Mouse (Mus musculus) B cell, adult 62 days (primary cell): Measurements from ENCODE around the gene Gm42372. TPM values are rescaled to one million over a fixed set of nuclear protein-coding genes. Genes with fewer than 3 reads are reported as not detected.

Experiments
- total RNA-seq: library from RNA; stranded (reverse); gene quantifications from 4 replicates; pipeline ENCODE4 v1.2.4, GENCODE M21; 2023

The Gm42372 gene
- total RNA-seq: 0.22 to 0.69 TPM (median 0.47 TPM) in 4 replicates

DNA sequence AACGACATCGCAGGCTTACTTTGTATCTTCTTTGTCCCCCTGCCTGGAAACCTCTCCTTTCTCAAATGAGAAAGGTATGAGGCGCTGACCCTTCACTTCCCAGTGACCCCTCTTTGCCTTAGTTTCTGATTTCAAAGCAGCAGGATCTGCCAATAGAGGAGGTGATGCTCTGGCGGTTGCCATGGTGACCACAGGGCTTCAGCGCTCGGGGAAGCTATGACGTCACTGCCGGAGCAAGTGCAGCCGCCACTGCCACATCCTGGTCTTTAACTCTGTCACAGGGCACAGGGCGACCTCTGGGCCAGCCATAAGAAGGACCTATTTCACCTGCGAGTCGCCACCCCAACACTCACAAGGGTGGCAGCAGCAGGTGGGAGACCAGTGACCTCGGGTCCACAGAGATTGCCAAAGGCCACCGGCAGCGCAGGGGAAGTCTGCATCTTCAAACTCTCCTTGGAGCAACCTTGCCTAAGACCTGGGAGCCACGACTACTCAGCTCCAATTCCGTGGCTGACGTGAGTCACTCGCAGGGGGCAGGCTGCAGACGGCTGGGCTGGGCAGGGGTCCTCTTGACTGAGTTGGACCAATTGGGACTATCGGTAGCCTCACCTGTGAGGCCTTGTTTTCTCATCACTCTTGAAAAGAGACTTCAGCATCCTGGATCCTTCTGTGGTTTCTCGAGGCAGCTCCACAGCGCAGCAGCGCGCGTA lies at the start of gene Gm42372:
Gene Gm42372 (plus strand): TSS at position 228 of the 710 bp plus-strand sequence.

DNA sequence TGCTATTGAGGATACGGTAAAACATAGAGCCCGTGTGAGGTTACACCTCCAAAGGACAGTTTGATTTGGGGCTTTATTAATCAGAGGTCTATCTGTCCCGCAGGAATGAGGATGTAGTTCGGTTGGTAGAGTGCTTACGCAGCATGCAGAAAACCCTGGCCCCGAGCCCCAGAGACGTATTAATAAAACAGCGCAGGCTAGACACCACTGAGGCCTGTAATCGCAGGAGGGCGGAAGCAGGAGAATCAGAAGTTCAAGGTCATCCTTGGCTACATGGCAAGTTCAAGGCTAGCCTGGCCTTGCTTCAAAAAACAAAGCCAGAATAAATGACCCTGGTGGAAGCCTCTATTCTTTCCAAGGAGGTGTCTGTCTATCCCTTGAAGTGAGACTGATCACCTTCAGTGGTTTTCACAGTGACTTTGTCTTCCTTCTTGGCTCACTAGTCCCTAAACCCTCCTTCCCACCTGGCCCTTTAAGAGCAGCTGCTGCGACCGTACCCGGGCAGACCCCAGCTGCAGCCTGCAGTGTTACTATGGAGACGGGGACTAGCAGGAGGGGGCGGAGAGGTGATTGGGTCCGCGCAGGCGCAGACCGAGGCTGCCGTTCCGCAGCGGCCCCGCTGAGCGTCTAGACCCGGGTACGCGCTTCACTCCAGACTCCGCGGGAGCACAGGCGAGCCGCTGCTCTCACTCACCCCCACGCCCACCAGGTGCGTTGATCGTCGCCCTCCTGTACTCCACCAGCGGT lies 38.7 kb upstream of the Gm42372 start, which contains the start of gene Pnmal2:
Gene Pnmal2 (plus strand): TSS at position 622 of the 747 bp plus-strand sequence.

DNA sequence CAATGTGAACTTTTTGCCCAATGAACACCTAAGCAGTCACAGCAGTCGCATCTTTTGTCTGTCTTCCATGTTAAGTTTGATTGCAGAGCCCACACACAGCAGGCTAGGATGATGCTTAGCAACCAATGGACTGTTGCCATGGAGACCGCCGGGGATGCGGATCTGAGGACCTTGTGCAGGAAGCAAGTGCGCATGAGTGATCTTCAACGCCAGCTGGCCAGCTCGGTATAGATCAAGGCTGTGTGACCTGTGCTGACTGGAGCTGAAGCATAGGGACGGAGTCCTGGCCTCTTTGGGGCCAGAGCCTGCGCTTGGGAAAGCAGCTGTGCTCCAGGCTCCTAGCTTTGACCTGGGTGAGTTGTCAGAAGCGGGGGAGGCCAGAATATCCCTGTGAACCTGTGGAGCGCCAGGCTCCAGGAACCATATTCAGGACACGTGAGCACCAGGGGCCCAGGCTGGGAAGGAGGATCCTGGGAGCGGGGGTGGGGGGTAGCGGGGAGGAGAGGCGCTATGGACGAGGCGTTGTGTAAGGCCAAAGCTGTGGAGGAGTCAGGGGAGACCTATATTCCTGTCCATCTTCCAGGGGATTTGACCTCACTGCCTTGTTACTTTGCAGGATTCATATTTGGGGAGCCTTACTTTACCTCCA lies 23.2 kb upstream of the Gm42372 start, which contains the start of gene Pnmal1:
Gene Pnmal1 (plus strand): TSS at position 141 of the 649 bp plus-strand sequence.

GRCm38 (mm10) chr7:16992451-16992807 lies 9.5 kb downstream of the Gm42372 start, which contains the start of gene Ccdc8:
Gene Ccdc8, plus strand, starts transcription at chr7:16992708.

DNA sequence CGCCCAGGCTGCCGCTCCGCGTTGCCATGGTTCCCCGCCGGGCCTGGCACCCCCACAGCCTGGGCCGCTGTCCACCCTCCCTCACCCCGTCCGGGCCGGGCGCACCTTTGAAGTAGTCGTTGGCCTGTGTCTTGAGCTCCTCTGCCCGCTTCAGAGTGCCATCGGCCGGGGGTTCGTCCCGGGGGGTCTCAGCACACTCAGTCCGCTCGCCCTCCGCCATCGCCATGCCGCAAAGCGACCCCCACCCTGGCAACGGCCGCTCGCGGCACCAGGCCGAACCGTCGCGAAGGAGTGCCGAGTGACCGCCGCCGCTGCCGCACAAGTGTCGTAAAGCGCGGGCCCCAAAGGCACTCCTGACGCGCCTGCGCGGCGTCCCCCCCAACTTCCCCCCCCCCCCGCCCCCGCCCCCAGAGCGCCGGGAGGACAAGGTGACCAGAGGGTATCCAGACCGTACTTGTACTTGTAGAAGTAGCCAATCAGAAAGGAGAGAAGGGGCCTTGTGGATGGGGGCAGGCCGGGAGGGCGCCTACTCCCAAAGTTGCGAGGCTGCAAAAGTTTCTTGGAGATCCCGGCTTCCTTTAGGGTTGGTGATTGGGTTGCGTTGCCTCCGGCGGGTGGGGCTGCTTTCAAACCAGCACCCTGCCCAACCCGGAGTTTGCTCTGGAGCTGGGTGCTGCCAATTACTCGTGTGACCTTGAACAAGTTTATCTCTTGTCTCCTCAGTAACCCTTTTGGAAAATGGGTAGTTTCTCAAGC lies 44.9 kb downstream of the Gm42372 start, which contains the start of gene Ppp5c:
Gene Ppp5c (minus strand): TSS at position 337 of the 756 bp plus-strand sequence.

Other genes with a start within 250 kb of the Gm42372 start
- gene Ap2s1, start 244.7 kb upstream of the Gm42372 start, total RNA-seq: 60.3 to 84.1 TPM (median 68.1 TPM) in 4 replicates
- 159 to 185 TPM (median 165 TPM) in 4 replicates for gene Slc1a5, start 201.7 kb upstream of the Gm42372 start, total RNA-seq
- gene Strn4, start 167.2 kb upstream of the Gm42372 start, total RNA-seq: 105 to 132 TPM (median 127 TPM) in 4 replicates
- 23.4 to 27.1 TPM (median 24.3 TPM) in 4 replicates for gene Fkrp, start 166.4 kb upstream of the Gm42372 start, total RNA-seq
- gene Prkd2, start 140.2 kb upstream of the Gm42372 start, total RNA-seq: 235 to 252 TPM (median 245 TPM) in 4 replicates
- 0.18 to 0.31 TPM in 2 of 4 replicates, not detected in the others for gene Dact3, start 107.8 kb upstream of the Gm42372 start, total RNA-seq
- gene Gng8, start 91.3 kb upstream of the Gm42372 start, total RNA-seq: not detected in 4 replicates
- gene Ptgir, start 76.6 kb upstream of the Gm42372 start, total RNA-seq: 0.35 TPM in 1 of 4 replicates, not detected in the others
- 109 to 120 TPM (median 113 TPM) in 4 replicates for gene Calm3, start 59.0 kb upstream of the Gm42372 start, total RNA-seq
- not detected in 4 replicates for gene Pnmal2, start 38.4 kb upstream of the Gm42372 start, total RNA-seq
- not detected in 4 replicates for gene Pnmal1, start 23.4 kb upstream of the Gm42372 start, total RNA-seq
- gene Ccdc8, start 9.6 kb downstream of the Gm42372 start, total RNA-seq: 0.12 TPM in 1 of 4 replicates, not detected in the others
- gene Ppp5c, start 44.8 kb downstream of the Gm42372 start, total RNA-seq: 151 to 175 TPM (median 166 TPM) in 4 replicates
- gene Hif3a, start 79.3 kb downstream of the Gm42372 start, total RNA-seq: 1.2 to 4.7 TPM (median 2.5 TPM) in 4 replicates
- 0.24 to 0.31 TPM in 2 of 4 replicates, not detected in the others for gene Psg16, start 91.0 kb downstream of the Gm42372 start, total RNA-seq
- not detected in 4 replicates for gene Ceacam3, start 167.2 kb downstream of the Gm42372 start, total RNA-seq
- not detected in 4 replicates for gene Psg29, start 220.4 kb downstream of the Gm42372 start, total RNA-seq